Mouse (Mus musculus) MEL (cell line): ENCODE measurements at regions not wholly inside any gene's neighbourhood (a gene's known extent, or its start where the extent isn't known, plus 50 kb on each side); places are given as distances from the start of the nearest gene placed in this dataset.

ENCODE experiments used
- CHD2 ChIP-seq: IDR thresholded peaks from 2 replicates; pipeline ENCODE4 v1.6.1; 2011; ENCODE audit warnings: low read length, improper control_type of control experiment
- CTCF ChIP-seq, 3 experiments: IDR thresholded peaks in 2 of 3; conservative IDR thresholded peaks in 1 of 3; 2 replicates each; pipeline ENCODE4 v1.5.1; 2011 to 2012; ENCODE audit warnings: low read length in 3 of 3, low read depth in 2 of 3, mild to moderate bottlenecking in 2 of 3, improper control_type of control experiment in 1 of 3, inconsistent platforms in 1 of 3, mixed read lengths in 1 of 3, moderate library complexity in 1 of 3; ENCODE audit not compliant: control insufficient read depth in 1 of 3, insufficient read depth in 1 of 3, poor library complexity in 1 of 3, severe bottlenecking in 1 of 3
- E2F4 ChIP-seq: IDR thresholded peaks from 2 replicates; pipeline ENCODE4 v1.6.1; 2011; ENCODE audit warnings: low read depth, low read length, improper control_type of control experiment, borderline replicate concordance
- EP300 ChIP-seq, 2 experiments: IDR thresholded peaks; 2 replicates each; pipeline ENCODE4 v1.6.1; 2011; ENCODE audit warnings: improper control_type of control experiment in 2 of 2, low read length in 2 of 2, low read depth in 1 of 2, mild to moderate bottlenecking in 1 of 2
- HCFC1 ChIP-seq: IDR thresholded peaks from 2 replicates; pipeline ENCODE4 v1.6.1; 2012; ENCODE audit warnings: low read depth, mild to moderate bottlenecking, inconsistent platforms, low read length, improper control_type of control experiment, moderate library complexity
- MEF2A ChIP-seq: IDR thresholded peaks from 2 replicates; pipeline ENCODE4 v1.6.1; 2014; ENCODE audit warnings: low read depth, mild to moderate bottlenecking, inconsistent platforms, low read length, improper control_type of control experiment; ENCODE audit not compliant: poor library complexity, insufficient replicate concordance, severe bottlenecking; ENCODE audit errors: extremely low read depth
- MYB ChIP-seq: IDR thresholded peaks from 2 replicates; pipeline ENCODE4 v1.6.1; 2011; ENCODE audit warnings: mild to moderate bottlenecking, low read depth, low read length, improper control_type of control experiment
- NRF1 ChIP-seq: IDR thresholded peaks from 2 replicates; pipeline ENCODE4 v1.6.1; 2014; ENCODE audit warnings: low read depth, mild to moderate bottlenecking, inconsistent platforms, low read length, improper control_type of control experiment, moderate library complexity; ENCODE audit not compliant: poor library complexity, insufficient read depth, severe bottlenecking
- POLR2A ChIP-seq, 2 experiments: IDR thresholded peaks; 2 replicates each; pipeline ENCODE4 v1.6.1; 2011 to 2012; ENCODE audit warnings: low read length in 2 of 2, mild to moderate bottlenecking in 2 of 2, control low read depth in 1 of 2, improper control_type of control experiment in 1 of 2, low read depth in 1 of 2, moderate library complexity in 1 of 2; ENCODE audit not compliant: control insufficient read depth in 1 of 2, insufficient read depth in 1 of 2, poor library complexity in 1 of 2
- RCOR1 ChIP-seq: IDR thresholded peaks from 2 replicates; pipeline ENCODE4 v1.6.1; 2012; ENCODE audit warnings: low read depth, mild to moderate bottlenecking, inconsistent platforms, low read length, improper control_type of control experiment
- SIN3A ChIP-seq: IDR thresholded peaks from 2 replicates; pipeline ENCODE4 v1.6.1; 2012; ENCODE audit warnings: low read length, improper control_type of control experiment, inconsistent platforms
- SMC3 ChIP-seq: IDR thresholded peaks from 2 replicates; pipeline ENCODE4 v1.6.1; 2011; ENCODE audit warnings: low read depth, low read length, improper control_type of control experiment
- TAL1 ChIP-seq: IDR thresholded peaks from 2 replicates; pipeline ENCODE4 v1.6.1; 2012; ENCODE audit warnings: mild to moderate bottlenecking, inconsistent platforms, low read length, moderate library complexity, mixed read lengths

DNA sequence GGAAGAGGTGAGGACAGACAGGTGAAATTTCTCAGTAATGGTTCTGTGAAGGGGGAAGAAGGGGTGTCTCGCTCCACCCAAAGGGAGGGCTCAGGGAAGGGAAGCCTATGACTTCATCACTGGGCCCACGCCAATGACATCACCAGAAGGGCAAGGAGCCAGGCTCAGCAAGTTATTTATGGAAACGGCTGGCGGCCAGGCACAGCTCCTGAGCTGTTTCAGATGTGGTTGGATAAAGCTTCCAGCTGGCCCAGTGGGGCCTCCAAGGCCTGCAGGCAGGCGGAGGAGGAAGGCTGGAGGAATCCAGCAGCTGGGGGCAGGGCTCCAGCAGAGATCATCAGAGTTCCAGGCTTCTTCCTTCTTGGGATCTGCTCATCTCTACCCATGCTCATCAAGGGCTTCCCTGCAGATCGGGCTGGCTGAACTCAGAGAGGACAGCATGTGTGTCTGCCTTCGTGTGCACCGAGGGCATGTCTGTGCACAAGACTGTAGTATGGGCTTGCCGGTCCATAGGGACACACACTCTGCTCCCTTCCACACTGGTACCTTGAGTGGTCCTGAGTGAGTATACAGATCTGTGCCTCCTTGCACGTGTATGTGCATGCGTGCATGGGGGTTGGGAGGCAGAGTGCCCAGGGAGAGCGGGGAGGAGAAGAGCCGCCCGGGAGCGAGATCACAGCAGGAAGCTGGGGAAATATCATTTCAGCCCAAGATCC lies 131.6 kb upstream of the Sdk2 start:
- TF ChIP-seq MEF2A (no peak), SMC3 (no peak), CTCF (IDR thresholded peaks at IDR 0.05 in 2 of 3, conservative IDR thresholded peaks at IDR 0.05 in 1 of 3; ENCODE audit: control insufficient read depth in 1 of 3, insufficient read depth in 1 of 3, low read depth in 2 of 3, low read length in 3 of 3, poor library complexity in 1 of 3, severe bottlenecking in 1 of 3) (no peak), E2F4 (no peak), EP300 (IDR thresholded peaks at IDR 0.05; ENCODE audit: low read depth in 1 of 2, low read length in 2 of 2) (no peak), POLR2A (IDR thresholded peaks at IDR 0.05; ENCODE audit: control insufficient read depth in 1 of 2, insufficient read depth in 1 of 2, low read depth in 1 of 2, low read length in 2 of 2, poor library complexity in 1 of 2) (no peak), CHD2 (no peak), RCOR1 (no peak), NRF1 (no peak), SIN3A (no peak), TAL1 (no peak), MYB (no peak), HCFC1 (no peak)
